Mouse (Mus musculus): Measurements from ENCODE around the gene Myh10. TPM values are rescaled to one million over a fixed set of nuclear protein-coding genes. Genes with fewer than 3 reads are reported as not detected.
"Not testable (repeated sequence)": the region's sequence is repeated elsewhere in the genome, so short reads cannot be mapped to it uniquely, and the experiment has no call there.

The Myh10 gene
- polyA plus RNA-seq, 1 experiment from 2014 or later = 179 TPM

GRCm38 (mm10) chr11:68822326-68822725 is 131.0 kb downstream of the Myh10 start:
- 78% methylated on average over 15 of the region's 15 CpGs for WGBS
- H3K4me3 ChIP-seq (ENCODE audit: low read depth, low read length) = no peak overlapping the region
- no peaks in the 10 kb centered on the region for H3K27me3 ChIP-seq (ENCODE audit: insufficient read depth, low read length)
- H3K4me1 ChIP-seq (ENCODE audit: insufficient read depth) = no peaks in the 10 kb centered on the region
- no peak overlapping the region for H3K9ac ChIP-seq
- TF ChIP-seq CTCF (IDR thresholded peaks at IDR 0.05; ENCODE audit: low read depth) = no peak
- H3K36me3 ChIP-seq (ENCODE audit: insufficient read depth) = peaks cover 82% of the 10 kb centered on the region
- ATAC-seq (ENCODE audit: insufficient read depth) = no peak
- no peak for DNase-seq
- H3K27ac ChIP-seq (ENCODE audit: low read depth) = no peak overlapping the region
- no peak overlapping the region for H3K4me2 ChIP-seq
- no peaks in the 10 kb centered on the region for H3K9me3 ChIP-seq (ENCODE audit: low read depth, low read length)

- no peaks in the 10 kb centered on the region for H3K27me3 ChIP-seq (ENCODE audit: insufficient read depth, low read length)
- no peaks in the 10 kb centered on the region for H3K9me3 ChIP-seq (ENCODE audit: low read depth, low read length)
- no peak overlapping the region for H3K27ac ChIP-seq (ENCODE audit: low read depth)
- TF ChIP-seq CTCF (IDR thresholded peaks at IDR 0.05; ENCODE audit: low read depth) = no peak
- no peaks in the 10 kb centered on the region for H3K4me1 ChIP-seq (ENCODE audit: insufficient read depth)
- 56% methylated on average over 3 of the region's 3 CpGs for WGBS
- DNase-seq (no peak), ATAC-seq (ENCODE audit: insufficient read depth) (no peak)
- H3K4me3 ChIP-seq (ENCODE audit: low read depth, low read length) = no peak overlapping the region
- H3K9ac ChIP-seq = no peak overlapping the region
- peaks cover 78% of the 10 kb centered on the region for H3K36me3 ChIP-seq (ENCODE audit: insufficient read depth)
- no peak overlapping the region for H3K4me2 ChIP-seq
Measured at GRCm38 (mm10) chr11:68826735-68827134, 135.4 kb downstream of the Myh10 start.

GRCm38 (mm10) chr11:68831580-68831979 is 140.2 kb downstream of the Myh10 start:
- H3K27ac ChIP-seq (ENCODE audit: low read depth); DNase-seq; H3K4me1 ChIP-seq (ENCODE audit: insufficient read depth); ATAC-seq (ENCODE audit: insufficient read depth); H3K9ac ChIP-seq; H3K4me3 ChIP-seq (ENCODE audit: low read depth, low read length); H3K9me3 ChIP-seq (ENCODE audit: low read depth, low read length); H3K27me3 ChIP-seq (ENCODE audit: insufficient read depth, low read length); H3K4me2 ChIP-seq: not testable (repeated sequence)
- peaks cover 88% of the 10 kb centered on the region for H3K36me3 ChIP-seq (ENCODE audit: insufficient read depth)
- 88% methylated on average over 5 of the region's 5 CpGs for WGBS

- no peak for DNase-seq
- no peak for ATAC-seq (ENCODE audit: insufficient read depth)
- Histone ChIP-seq H3K27me3 (ENCODE audit: insufficient read depth, low read length) (no peaks in the 10 kb centered on the region), H3K9ac (no peak overlapping the region), H3K4me1 (ENCODE audit: insufficient read depth) (no peaks in the 10 kb centered on the region), H3K36me3 (ENCODE audit: insufficient read depth) (peaks cover 85% of the 10 kb centered on the region), H3K4me3 (ENCODE audit: low read depth, low read length) (no peak overlapping the region), H3K27ac (ENCODE audit: low read depth) (no peak overlapping the region), H3K4me2 (no peak overlapping the region), H3K9me3 (ENCODE audit: low read depth, low read length) (no peaks in the 10 kb centered on the region)
- TF ChIP-seq CTCF (IDR thresholded peaks at IDR 0.05; ENCODE audit: low read depth) = no peak
- 46% methylated on average over 4 of the region's 4 CpGs for WGBS
Measured at GRCm38 (mm10) chr11:68832793-68833192, 141.4 kb downstream of the Myh10 start.

GRCm38 (mm10) chr11:68833593-68833992 is 142.2 kb downstream of the Myh10 start:
- Histone ChIP-seq H3K4me2 (no peak overlapping the region), H3K9me3 (ENCODE audit: low read depth, low read length) (no peaks in the 10 kb centered on the region), H3K27me3 (ENCODE audit: insufficient read depth, low read length) (no peaks in the 10 kb centered on the region), H3K9ac (no peak overlapping the region), H3K4me1 (ENCODE audit: insufficient read depth) (no peaks in the 10 kb centered on the region), H3K36me3 (ENCODE audit: insufficient read depth) (peaks cover 81% of the 10 kb centered on the region), H3K27ac (ENCODE audit: low read depth) (no peak overlapping the region), H3K4me3 (ENCODE audit: low read depth, low read length) (no peak overlapping the region)
- DNase-seq = no peak
- TF ChIP-seq CTCF (IDR thresholded peaks at IDR 0.05; ENCODE audit: low read depth) = no peak
- ATAC-seq (ENCODE audit: insufficient read depth) = no peak

- no peak overlapping the region for H3K4me2 ChIP-seq
- H3K9ac ChIP-seq = no peak overlapping the region
- H3K27ac ChIP-seq (ENCODE audit: low read depth) = no peak overlapping the region
- H3K4me3 ChIP-seq (ENCODE audit: low read depth, low read length) = no peak overlapping the region
- DNase-seq (no peak), ATAC-seq (ENCODE audit: insufficient read depth) (no peak)
- H3K4me1 ChIP-seq (ENCODE audit: insufficient read depth) = no peaks in the 10 kb centered on the region
- H3K9me3 ChIP-seq (ENCODE audit: low read depth, low read length) = no peaks in the 10 kb centered on the region
- H3K27me3 ChIP-seq (ENCODE audit: insufficient read depth, low read length) = no peaks in the 10 kb centered on the region
- TF ChIP-seq CTCF (IDR thresholded peaks at IDR 0.05; ENCODE audit: low read depth) = no peak
- 81% methylated on average over 3 of the region's 3 CpGs for WGBS
- peaks cover 83% of the 10 kb centered on the region for H3K36me3 ChIP-seq (ENCODE audit: insufficient read depth)
Measured at GRCm38 (mm10) chr11:68835034-68835433, 143.7 kb downstream of the Myh10 start.

- no peaks in the 10 kb centered on the region for H3K4me1 ChIP-seq (ENCODE audit: insufficient read depth)
- no peak overlapping the region for H3K9ac ChIP-seq
- DNase-seq = no peak
- no peak overlapping the region for H3K4me3 ChIP-seq (ENCODE audit: low read depth, low read length)
- peaks cover 74% of the 10 kb centered on the region for H3K36me3 ChIP-seq (ENCODE audit: insufficient read depth)
- WGBS = 79% methylated on average over 5 of the region's 5 CpGs
- no peaks in the 10 kb centered on the region for H3K27me3 ChIP-seq (ENCODE audit: insufficient read depth, low read length)
- ATAC-seq (ENCODE audit: insufficient read depth) = no peak
- no peak for TF ChIP-seq CTCF (IDR thresholded peaks at IDR 0.05; ENCODE audit: low read depth)
- no peaks in the 10 kb centered on the region for H3K9me3 ChIP-seq (ENCODE audit: low read depth, low read length)
- H3K27ac ChIP-seq (ENCODE audit: low read depth) = no peak overlapping the region
- H3K4me2 ChIP-seq = no peak overlapping the region
Measured at GRCm38 (mm10) chr11:68839606-68840005, 148.2 kb downstream of the Myh10 start.

- Histone ChIP-seq H3K9ac (peak overlapping the region; percentile 96; the same call in 1 of the 2 replicates), H3K27me3 (ENCODE audit: insufficient read depth, low read length) (no peaks in the 10 kb centered on the region), H3K27ac (ENCODE audit: low read depth) (no peak overlapping the region), H3K9me3 (ENCODE audit: low read depth, low read length) (no peaks in the 10 kb centered on the region), H3K4me2 (peak overlapping the region; percentile 84), H3K4me3 (ENCODE audit: low read depth, low read length) (peak overlapping the region; percentile 98; the same call in 1 of the 2 replicates), H3K4me1 (ENCODE audit: insufficient read depth) (peaks cover 9% of the 10 kb centered on the region), H3K36me3 (ENCODE audit: insufficient read depth) (no peaks in the 10 kb centered on the region)
- DNase-seq (no peak), ATAC-seq (ENCODE audit: insufficient read depth) (no peak)
- no peak for TF ChIP-seq CTCF (IDR thresholded peaks at IDR 0.05; ENCODE audit: low read depth)
- 76% methylated on average over 7 of the region's 7 CpGs for WGBS
Measured at GRCm38 (mm10) chr11:68850862-68851261, 159.5 kb downstream of the Myh10 start.

Measured in lung, embryonic 14.5 days (tissue).